Mouse (Mus musculus): ENCODE measurements around the gene Per1. TPM values are rescaled to one million over a fixed set of nuclear protein-coding genes. Genes with fewer than 3 reads are reported as not detected.

The Per1 gene
- polyA plus RNA-seq, 1 experiment from 2014 or later, result 7.2 TPM

DNA sequence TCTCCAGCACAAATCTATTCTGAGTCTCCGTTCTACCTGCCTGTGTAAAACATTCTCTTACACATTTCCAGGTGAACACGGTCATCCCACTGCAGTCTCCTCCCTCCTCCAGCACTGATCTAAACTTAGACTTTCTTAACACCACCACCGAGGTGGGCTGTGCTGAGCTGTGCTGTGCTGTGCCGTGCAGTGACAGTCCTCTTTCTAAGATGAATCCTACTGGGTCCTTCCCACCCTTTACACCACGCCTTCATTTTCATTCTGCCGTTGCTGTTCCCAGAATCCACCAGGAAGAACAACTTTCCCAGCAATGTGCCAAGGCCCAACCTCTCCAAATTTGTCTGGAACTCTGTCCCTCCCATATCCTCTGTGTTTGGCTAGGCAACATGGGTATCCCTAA is 8.6 kb upstream of the Per1 start:
- Histone ChIP-seq H3K9me3 (no peaks in the 10 kb centered on the region), H3K36me3 (peaks cover 19% of the 10 kb centered on the region), H3K27ac (0 out of 2 replicates have a peak overlapping the region, but pooled peaks have one; percentile 50), H3K4me2 (no peak overlapping the region), H3K4me1 (replicated peaks) (peaks cover 32% of the 10 kb centered on the region), H3K9ac (replicated peaks) (no peak overlapping the region; the same call in 1 of the 2 replicates), H3K4me3 (replicated peaks) (no peak overlapping the region), H3K27me3 (no peaks in the 10 kb centered on the region)
- WGBS, result 55% methylated on average over 6 of the region's 6 CpGs
- no peak for ATAC-seq (ENCODE audit: insufficient number of reproducible peaks, insufficient read depth, low FRiP score, low TSS enrichment, low read depth)

DNA sequence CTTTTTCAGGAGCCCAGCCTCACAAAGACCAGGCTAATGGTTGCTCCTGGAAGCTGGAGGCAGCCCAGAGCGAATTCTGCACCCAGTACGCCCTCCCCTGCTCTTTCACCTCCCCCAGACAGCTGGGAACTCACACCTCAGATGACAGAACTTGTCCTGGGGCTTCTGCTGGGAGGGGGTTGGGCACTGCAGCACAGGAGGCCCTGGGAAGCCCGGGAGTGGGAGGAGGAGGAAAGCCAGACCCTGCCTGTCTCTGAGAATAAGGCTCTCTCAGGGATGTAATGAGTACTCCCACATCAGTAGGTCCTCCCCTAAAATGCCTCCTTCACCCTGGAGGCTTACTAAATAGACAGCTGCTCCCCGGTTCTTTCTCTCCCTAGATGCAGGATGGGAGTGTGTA is 7.9 kb upstream of the Per1 start:
- Histone ChIP-seq H3K27ac (0 out of 2 replicates have a peak overlapping the region, but pooled peaks have one; percentile 50), H3K9me3 (no peaks in the 10 kb centered on the region), H3K36me3 (peaks cover 26% of the 10 kb centered on the region), H3K9ac (replicated peaks) (no peak overlapping the region; the same call in 1 of the 2 replicates), H3K4me2 (peak overlapping the region; percentile 98), H3K27me3 (no peaks in the 10 kb centered on the region), H3K4me3 (replicated peaks) (no peak overlapping the region), H3K4me1 (replicated peaks) (peaks cover 36% of the 10 kb centered on the region)
- WGBS, result 16% methylated on average over 4 of the region's 4 CpGs
- no peak for ATAC-seq (ENCODE audit: insufficient number of reproducible peaks, insufficient read depth, low FRiP score, low TSS enrichment, low read depth)

DNA sequence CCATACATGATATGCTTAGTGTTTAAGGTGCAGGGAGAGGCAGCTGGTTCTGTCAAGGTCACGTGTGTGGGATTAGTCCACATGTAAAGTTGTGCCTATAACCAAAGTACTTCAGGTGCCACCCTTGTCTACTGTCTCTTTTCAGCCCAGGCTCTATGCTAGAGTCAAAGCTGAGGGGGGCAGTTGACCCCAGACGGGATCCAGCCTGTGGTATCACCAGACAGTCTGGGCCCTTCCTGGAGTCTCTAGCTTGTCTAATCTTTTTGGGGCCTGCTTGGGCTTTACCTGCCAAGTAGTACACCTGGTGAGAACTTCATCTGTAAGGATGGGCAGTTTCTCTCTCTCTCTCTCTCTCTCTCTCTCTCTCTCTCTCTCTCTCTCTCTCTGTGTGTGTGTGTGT is 7.4 kb upstream of the Per1 start:
- WGBS, result 67% methylated on average over 2 of the region's 2 CpGs
- Histone ChIP-seq H3K4me3 (replicated peaks) (peak overlapping the region; percentile 97), H3K4me2 (peak overlapping the region; percentile 98), H3K9me3 (no peaks in the 10 kb centered on the region), H3K9ac (replicated peaks) (no peak overlapping the region; the same call in 1 of the 2 replicates), H3K27me3 (no peaks in the 10 kb centered on the region), H3K27ac (no peak overlapping the region), H3K4me1 (replicated peaks) (peaks cover 36% of the 10 kb centered on the region), H3K36me3 (peaks cover 31% of the 10 kb centered on the region)
- ATAC-seq (ENCODE audit: insufficient number of reproducible peaks, insufficient read depth, low FRiP score, low TSS enrichment, low read depth), result no peak

DNA sequence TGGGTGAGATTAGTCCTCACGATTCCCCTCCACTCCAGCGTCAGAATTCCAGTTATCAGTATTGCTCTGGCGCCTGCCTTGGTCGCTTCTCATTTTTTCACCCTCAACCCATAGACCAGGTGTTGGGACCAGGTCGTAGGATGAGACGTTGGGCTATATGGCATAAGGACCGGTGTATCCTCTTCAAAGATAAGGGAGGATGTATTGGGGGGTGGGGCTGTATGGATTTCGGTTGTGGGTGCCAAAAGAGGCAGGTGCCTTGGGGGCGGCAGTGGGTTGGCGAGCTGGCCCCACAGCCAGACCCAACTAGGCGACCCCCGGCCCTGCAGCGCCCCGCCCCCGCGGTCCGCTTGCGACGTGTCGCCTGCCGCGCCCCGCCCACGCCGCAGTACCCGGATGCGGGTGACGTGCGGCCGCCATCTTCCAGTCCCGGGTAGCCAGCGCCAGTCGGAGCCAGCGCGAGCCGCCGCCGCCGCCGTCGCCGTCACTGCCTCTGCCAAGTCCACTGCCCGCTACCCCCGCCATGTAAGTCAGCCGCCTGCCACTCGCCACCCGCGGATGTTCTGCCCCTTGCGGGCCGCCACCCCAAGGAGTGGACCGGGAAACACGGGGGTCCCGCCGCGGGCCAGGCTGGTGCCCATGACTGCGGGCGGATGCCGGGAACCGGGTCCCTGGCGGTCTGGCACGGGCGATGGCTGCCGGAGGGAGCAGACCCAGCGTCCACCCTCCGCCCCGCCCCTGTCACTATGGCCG is 6.7 kb upstream of the Per1 start, which contains the start of gene Vamp2:
TSS of gene Vamp2 (plus strand) at position 388 of the 753 bp plus-strand sequence.
- no peaks in the 10 kb centered on the region for H3K27me3 ChIP-seq
- H3K4me1 ChIP-seq (replicated peaks), result peaks cover 36% of the 10 kb centered on the region
- H3K36me3 ChIP-seq, result peaks cover 34% of the 10 kb centered on the region
- peak within 1 kb of the TSS; percentile 98 for H3K4me2 ChIP-seq
- peak within 1 kb of the TSS; percentile 93 for H3K27ac ChIP-seq
- ATAC-seq (ENCODE audit: insufficient number of reproducible peaks, insufficient read depth, low FRiP score, low TSS enrichment, low read depth), result peak; percentile 77
- H3K9me3 ChIP-seq, result no peaks in the 10 kb centered on the region
- H3K4me3 ChIP-seq (replicated peaks), result peak within 1 kb of the TSS; percentile 97
- 1% methylated on average over 64 of the region's 67 CpGs for WGBS
- peak within 1 kb of the TSS; percentile 99 for H3K9ac ChIP-seq (replicated peaks)

DNA sequence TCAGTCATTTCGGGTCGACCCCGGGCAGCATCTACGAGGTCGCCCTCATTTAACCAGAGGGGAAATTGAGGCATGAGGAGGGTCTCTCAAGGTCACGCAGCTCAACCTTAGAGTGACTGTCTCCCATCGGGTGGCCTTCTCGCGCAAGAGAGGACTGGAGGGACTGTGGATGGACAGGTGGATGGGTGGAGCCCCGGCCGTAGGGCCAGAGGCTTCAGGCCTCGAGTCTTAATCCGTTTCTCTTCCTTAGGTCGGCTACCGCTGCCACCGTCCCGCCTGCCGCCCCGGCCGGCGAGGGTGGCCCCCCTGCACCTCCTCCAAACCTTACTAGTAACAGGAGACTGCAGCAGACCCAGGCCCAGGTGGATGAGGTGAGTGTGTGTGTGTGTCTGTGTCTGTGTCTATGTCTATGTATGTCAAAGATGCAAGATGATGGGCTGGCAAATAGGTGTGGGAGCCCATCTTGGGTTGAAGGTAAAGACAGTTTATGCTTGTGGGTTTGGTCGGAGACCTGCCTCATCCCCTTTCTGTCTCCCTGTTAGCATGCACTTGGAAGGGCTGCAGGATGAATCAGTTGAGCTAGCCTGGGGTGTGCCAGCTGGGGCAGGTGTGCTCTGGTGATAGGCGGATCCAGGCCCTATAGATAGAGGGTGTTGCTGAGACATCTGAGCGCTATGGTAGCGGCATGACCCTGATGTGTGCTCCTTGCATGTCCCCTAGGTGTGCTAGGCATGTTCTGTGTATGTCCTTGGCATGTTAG is 6.0 kb upstream of the Per1 start:
- Histone ChIP-seq H3K4me1 (replicated peaks) (peaks cover 36% of the 10 kb centered on the region), H3K9ac (replicated peaks) (peak overlapping the region; percentile 99), H3K9me3 (no peaks in the 10 kb centered on the region), H3K4me3 (replicated peaks) (peak overlapping the region; percentile 97), H3K4me2 (peak overlapping the region; percentile 98), H3K36me3 (peaks cover 34% of the 10 kb centered on the region), H3K27ac (peak overlapping the region; percentile 93), H3K27me3 (no peaks in the 10 kb centered on the region)
- no peak; the same call in 1 of the 2 replicates for ATAC-seq (ENCODE audit: insufficient number of reproducible peaks, insufficient read depth, low FRiP score, low TSS enrichment, low read depth)
- 12% methylated on average over 25 of the region's 25 CpGs for WGBS

DNA sequence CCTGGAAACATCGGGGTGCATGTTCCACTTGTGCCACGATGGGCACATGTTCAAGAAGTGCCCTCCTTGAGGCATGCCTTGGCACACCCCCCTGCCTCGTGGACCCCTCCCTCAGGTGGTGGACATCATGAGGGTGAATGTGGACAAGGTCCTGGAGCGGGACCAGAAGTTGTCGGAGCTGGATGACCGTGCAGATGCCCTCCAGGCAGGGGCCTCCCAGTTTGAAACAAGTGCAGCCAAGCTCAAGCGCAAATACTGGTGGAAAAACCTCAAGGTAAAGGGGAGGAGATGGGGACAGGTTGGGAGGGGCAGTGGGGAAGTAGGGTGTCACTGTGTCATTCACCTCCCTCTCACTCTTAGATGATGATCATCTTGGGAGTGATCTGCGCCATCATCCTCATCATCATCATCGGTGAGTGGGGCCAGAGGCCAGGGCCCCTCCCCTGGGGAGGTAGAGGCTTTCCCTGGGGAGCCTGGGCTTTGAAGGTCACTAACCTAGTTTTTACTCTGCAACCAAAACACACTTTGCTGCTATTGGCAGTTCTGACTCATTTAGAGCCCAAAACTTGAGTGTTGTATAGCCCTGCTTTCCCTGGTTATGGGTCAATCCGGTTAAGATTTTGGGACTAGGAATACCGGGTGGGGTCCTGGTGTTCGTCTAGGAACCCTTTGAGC is 5.3 kb upstream of the Per1 start:
- H3K9me3 ChIP-seq, result no peaks in the 10 kb centered on the region
- no peak for ATAC-seq (ENCODE audit: insufficient number of reproducible peaks, insufficient read depth, low FRiP score, low TSS enrichment, low read depth)
- peak overlapping the region; percentile 99 for H3K9ac ChIP-seq (replicated peaks)
- peaks cover 40% of the 10 kb centered on the region for H3K4me1 ChIP-seq (replicated peaks)
- no peak overlapping the region for H3K27ac ChIP-seq
- peak overlapping the region; percentile 97 for H3K4me3 ChIP-seq (replicated peaks)
- peaks cover 34% of the 10 kb centered on the region for H3K36me3 ChIP-seq
- peak overlapping the region; percentile 98 for H3K4me2 ChIP-seq
- WGBS, result 87% methylated on average over 12 of the region's 12 CpGs
- H3K27me3 ChIP-seq, result no peaks in the 10 kb centered on the region

DNA sequence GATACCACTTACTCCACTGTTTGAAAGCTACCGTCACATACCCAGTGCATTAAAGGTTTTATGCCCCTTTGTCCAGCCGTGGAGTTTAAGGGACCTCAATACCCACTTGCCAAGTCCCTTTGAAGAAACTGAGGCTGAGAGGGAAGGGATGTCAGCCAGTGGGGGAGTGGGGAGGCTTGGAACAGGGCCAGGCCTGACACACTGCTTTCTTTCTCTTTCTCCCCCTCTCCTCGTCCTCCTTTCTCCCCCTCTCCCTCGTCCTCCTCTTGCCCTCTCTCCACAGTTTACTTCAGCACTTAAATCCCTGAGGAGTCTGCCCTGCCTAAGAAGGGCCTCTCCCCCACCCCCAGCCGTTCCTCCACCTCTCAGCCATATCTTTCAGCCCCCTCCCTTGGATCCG is 4.7 kb upstream of the Per1 start:
- peak overlapping the region; percentile 97; the same call in 1 of the 2 replicates for H3K4me3 ChIP-seq (replicated peaks)

DNA sequence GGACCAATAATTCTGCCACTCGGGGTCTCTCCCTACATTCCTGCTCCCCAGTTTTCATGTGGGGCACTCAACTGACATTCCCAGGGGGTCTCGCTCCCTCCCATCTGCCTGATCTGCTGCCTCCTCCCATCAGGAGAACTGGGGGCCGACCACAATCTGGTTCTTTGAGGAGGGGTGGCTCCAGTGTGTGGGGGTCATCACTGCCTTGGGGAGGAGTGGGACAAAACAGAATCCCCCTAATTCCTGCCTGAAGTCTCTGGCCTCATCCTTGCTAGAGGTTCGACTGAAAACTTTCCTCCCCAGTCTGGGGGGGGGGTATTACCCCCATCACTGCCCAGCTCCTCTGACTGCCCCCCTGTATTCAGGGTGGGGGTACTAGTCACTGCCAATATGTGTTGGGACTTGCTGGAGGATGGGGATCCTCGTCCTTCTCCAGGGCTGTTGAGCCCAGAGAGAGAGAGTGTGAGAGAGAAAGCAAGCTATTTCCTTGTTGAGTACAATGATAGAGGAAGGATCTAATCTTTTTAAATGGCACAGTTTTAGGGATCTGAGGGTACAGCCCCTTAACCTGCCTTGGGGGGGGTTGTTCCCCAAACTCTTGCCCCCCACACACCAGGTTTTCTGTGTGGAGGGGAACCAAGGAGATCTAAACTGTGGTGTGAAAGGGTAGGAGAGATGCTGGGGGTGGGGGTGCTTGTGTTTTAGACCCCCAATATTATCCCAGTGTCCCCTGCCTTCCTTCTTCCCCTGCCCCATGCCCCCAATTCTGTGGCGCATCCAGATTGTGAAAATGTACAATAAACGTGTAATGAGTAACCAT is 3.2 kb upstream of the Per1 start:
- 66% methylated on average over 7 of the region's 7 CpGs for WGBS
- H3K4me3 ChIP-seq (replicated peaks), result no peak overlapping the region
- ATAC-seq (ENCODE audit: insufficient number of reproducible peaks, insufficient read depth, low FRiP score, low TSS enrichment, low read depth), result no peak
- H3K27me3 ChIP-seq, result no peaks in the 10 kb centered on the region
- peaks cover 54% of the 10 kb centered on the region for H3K4me1 ChIP-seq (replicated peaks)
- H3K9me3 ChIP-seq, result no peaks in the 10 kb centered on the region
- peaks cover 34% of the 10 kb centered on the region for H3K36me3 ChIP-seq
- no peak overlapping the region for H3K27ac ChIP-seq
- no peak overlapping the region for H3K9ac ChIP-seq (replicated peaks)
- no peak overlapping the region for H3K4me2 ChIP-seq

More for the DNA sequence above, 4.7 kb upstream of the Per1 start:
- 64% methylated on average over 6 of the region's 6 CpGs for WGBS
- Histone ChIP-seq H3K36me3 (peaks cover 34% of the 10 kb centered on the region), H3K4me2 (peak overlapping the region; percentile 98), H3K9me3 (no peaks in the 10 kb centered on the region), H3K9ac (replicated peaks) (peak overlapping the region; percentile 99; the same call in 1 of the 2 replicates), H3K27ac (no peak overlapping the region), H3K27me3 (no peaks in the 10 kb centered on the region), H3K4me1 (replicated peaks) (peaks cover 40% of the 10 kb centered on the region)
- ATAC-seq (ENCODE audit: insufficient number of reproducible peaks, insufficient read depth, low FRiP score, low TSS enrichment, low read depth), result no peak

DNA sequence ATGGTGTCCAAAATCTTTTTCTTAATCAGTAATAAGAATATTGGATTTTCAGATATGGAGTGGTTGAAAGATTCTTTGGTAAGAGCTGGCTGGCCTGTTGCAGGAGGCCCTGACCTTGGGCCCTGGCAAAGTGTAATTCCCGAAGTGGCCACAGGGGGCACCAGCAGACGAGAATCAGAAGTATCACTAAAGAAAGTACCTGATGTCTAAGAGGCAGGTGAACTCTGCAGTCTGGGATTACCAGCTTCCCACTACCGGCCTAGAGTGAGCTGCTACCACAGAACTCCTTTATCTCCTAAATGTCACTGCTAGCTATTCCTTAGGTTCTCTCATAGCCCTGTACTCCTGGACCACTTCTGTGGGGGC is 2.6 kb upstream of the Per1 start:
- Histone ChIP-seq H3K4me2 (no peak overlapping the region), H3K36me3 (peaks cover 34% of the 10 kb centered on the region), H3K9ac (replicated peaks) (no peak overlapping the region), H3K4me3 (replicated peaks) (no peak overlapping the region), H3K27ac (no peak overlapping the region), H3K9me3 (no peaks in the 10 kb centered on the region), H3K4me1 (replicated peaks) (peaks cover 56% of the 10 kb centered on the region), H3K27me3 (no peaks in the 10 kb centered on the region)
- ATAC-seq (ENCODE audit: insufficient number of reproducible peaks, insufficient read depth, low FRiP score, low TSS enrichment, low read depth), result no peak
- 4% methylated on average over 3 of the region's 3 CpGs for WGBS

DNA sequence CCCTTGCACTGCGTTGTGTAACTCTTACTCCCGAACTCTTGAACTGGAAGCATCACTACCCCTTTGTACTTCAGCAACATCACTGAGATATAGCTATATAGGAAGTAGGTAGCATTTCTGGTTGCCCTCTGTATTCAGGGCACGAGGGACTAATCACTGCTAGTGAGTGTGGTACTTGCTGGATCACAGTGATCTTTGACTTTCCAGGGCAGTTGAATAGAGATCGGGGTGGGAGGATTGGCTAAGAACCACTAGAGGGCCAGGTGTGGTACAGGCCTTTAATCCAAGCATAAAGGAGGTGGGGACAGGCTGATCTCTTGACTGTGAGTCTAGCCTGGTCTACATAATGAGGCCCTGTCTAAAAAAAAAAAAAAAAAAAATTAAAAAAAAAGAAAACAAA is 2.1 kb upstream of the Per1 start:
- Histone ChIP-seq H3K4me2 (no peak overlapping the region), H3K27ac (no peak overlapping the region), H3K36me3 (peaks cover 34% of the 10 kb centered on the region), H3K9ac (replicated peaks) (no peak overlapping the region), H3K9me3 (no peaks in the 10 kb centered on the region), H3K27me3 (no peaks in the 10 kb centered on the region), H3K4me1 (replicated peaks) (peaks cover 57% of the 10 kb centered on the region), H3K4me3 (replicated peaks) (no peak overlapping the region)
- WGBS, result 91% methylated on average over 4 of the region's 4 CpGs
- no peak for ATAC-seq (ENCODE audit: insufficient number of reproducible peaks, insufficient read depth, low FRiP score, low TSS enrichment, low read depth)

All from limb, embryonic 12.5 days (tissue).